Mouse (Mus musculus): ENCODE data around the gene Triobp.

DNA sequence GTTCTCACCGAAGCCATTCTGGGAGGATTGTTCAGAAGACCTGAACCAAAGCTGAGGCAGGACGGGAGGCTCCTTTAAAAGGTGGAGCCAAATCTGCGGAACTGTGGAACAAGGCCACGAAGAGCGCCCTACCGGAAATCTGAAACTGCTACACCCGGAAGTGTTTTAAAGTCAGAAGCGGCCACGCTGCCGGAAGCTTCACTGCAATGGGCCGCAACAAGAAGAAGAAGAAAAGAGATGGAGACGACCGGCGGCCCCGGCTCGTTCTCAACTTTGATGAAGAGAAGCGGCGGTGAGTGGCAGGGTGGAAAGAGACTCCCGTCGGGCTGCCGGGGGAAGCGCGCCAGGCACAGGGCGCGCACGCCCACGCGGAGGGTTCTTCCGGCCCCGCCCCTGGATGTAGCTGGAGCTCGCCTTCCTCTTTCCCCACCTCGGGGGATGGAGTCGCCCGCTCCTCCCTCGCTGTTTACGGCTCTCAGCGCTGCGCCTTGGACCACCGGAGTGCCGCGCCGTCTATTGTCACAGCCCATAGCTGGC, 12.7 kb upstream of the Triobp start, which contains the start of gene Nol12:
- TF ChIP-seq FOSL1 (IDR thresholded peaks at IDR 0.05; ENCODE audit: insufficient read depth, low read length, poor library complexity, severe bottlenecking) (no peak), CTCF (IDR thresholded peaks at IDR 0.05; ENCODE audit: control insufficient read depth, insufficient read depth, insufficient read length) (no peak), USF1 (IDR thresholded peaks at IDR 0.05; ENCODE audit: low read depth) (peak; percentile 29), CEBPB (IDR thresholded peaks at IDR 0.05; ENCODE audit: low read depth) (no peak), MAX (IDR thresholded peaks at IDR 0.05) (peak; percentile 92), MYOG (IDR thresholded peaks at IDR 0.05; ENCODE audit: control insufficient read depth, extremely low read depth, insufficient read length) (no peak), MYOD1 (IDR thresholded peaks at IDR 0.05; ENCODE audit: control insufficient read depth, insufficient read length, low read depth) (no peak)

Data from C2C12 (cell line).